Mouse (Mus musculus) E14TG2a.4 (cell line): ENCODE results near the gene Cdk5.

Source experiments
- CTCF ChIP-seq: conservative IDR thresholded peaks from 2 replicates; pipeline ENCODE4 v1.5.1; 2014; ENCODE audit warnings: low read length
- NANOG ChIP-seq: IDR thresholded peaks from 2 replicates; pipeline ENCODE4 v1.6.1; 2014; ENCODE audit warnings: borderline replicate concordance, low read length, mixed read lengths

- TF ChIP-seq CTCF, result no peak
- no peak for TF ChIP-seq NANOG
These were observed 48.5 kb downstream of the Cdk5 start for GRCm38 (mm10) chr5:24374666-24375328.
